Mouse (Mus musculus) CH12.LX (cell line): ENCODE data around the gene Caprin1. TPM values are rescaled to one million over a fixed set of nuclear protein-coding genes. Genes with fewer than 3 reads are reported as not detected.

Experiments used
- DNase-seq: peaks from one replicate; pipeline ENCODE4 v3.0.0-alpha.2; 2013; ENCODE audit errors: extremely low read depth
- H3K27ac ChIP-seq: 2 replicates; pipeline ENCODE4 v1.5.1; 2012; ENCODE audit warnings: low read depth, mild to moderate bottlenecking, control low read depth, moderate library complexity; ENCODE audit not compliant: insufficient read depth
- H3K27me3 ChIP-seq: replicated peaks from 2 replicates; pipeline ENCODE3; 2012; ENCODE audit warnings: inconsistent platforms
- H3K36me3 ChIP-seq, 2 experiments: replicated peaks in 1 of 2; 2 replicates each; pipeline versions ENCODE3 to v1.6.1; 2012; ENCODE audit warnings: inconsistent platforms in 1 of 2, low read length in 1 of 2, mild to moderate bottlenecking in 1 of 2, mixed read lengths in 1 of 2, moderate library complexity in 1 of 2; ENCODE audit not compliant: control insufficient read depth in 1 of 2, insufficient read depth in 1 of 2
- H3K4me1 ChIP-seq, 2 experiments: 2 replicates each; pipeline ENCODE4 v1.6.1; 2012; ENCODE audit warnings: inconsistent platforms in 1 of 2, moderate library complexity in 1 of 2; ENCODE audit not compliant: insufficient read depth in 2 of 2, control insufficient read depth in 1 of 2
- H3K4me2 ChIP-seq: 2 replicates; pipeline ENCODE4 v1.6.1; 2012; ENCODE audit warnings: low read depth, mild to moderate bottlenecking, control low read depth; ENCODE audit not compliant: poor library complexity, insufficient read depth, severe bottlenecking
- H3K4me3 ChIP-seq, 3 experiments: fragments of 150-350 bp in 1 of 3; sonication (generic) in 1 of 3; replicated peaks in 1 of 3; 2 replicates each; pipeline versions ENCODE3 to v1.5.1; 2011 to 2012; ENCODE audit warnings: low read depth in 2 of 3, low read length in 2 of 3, mild to moderate bottlenecking in 2 of 3, moderate library complexity in 2 of 3, control low read depth in 1 of 3, improper control_type of control experiment in 1 of 3, inconsistent platforms in 1 of 3, mixed read lengths in 1 of 3; ENCODE audit not compliant: poor library complexity in 1 of 3
- H3K79me2 ChIP-seq: replicated peaks from 2 replicates; pipeline ENCODE4 v1.6.1; 2012; ENCODE audit warnings: mild to moderate bottlenecking, moderate library complexity; ENCODE audit not compliant: control insufficient read depth, poor library complexity, insufficient read depth, severe bottlenecking; ENCODE audit errors: extremely low read depth
- H3K9ac ChIP-seq: 2 replicates; pipeline ENCODE4 v1.6.1; 2012; ENCODE audit warnings: low read depth, mild to moderate bottlenecking, control low read depth, moderate library complexity; ENCODE audit not compliant: insufficient read depth
- H3K9me3 ChIP-seq: replicated peaks from 2 replicates; pipeline ENCODE3; 2012; ENCODE audit warnings: low read length, inconsistent platforms, mixed read lengths
- BHLHE40 ChIP-seq: IDR thresholded peaks from 2 replicates; pipeline ENCODE4 v1.6.1; 2011; ENCODE audit warnings: mild to moderate bottlenecking, low read depth, low read length, improper control_type of control experiment
- ELF1 ChIP-seq: IDR thresholded peaks from 2 replicates; pipeline ENCODE4 v1.6.1; 2014; ENCODE audit warnings: low read depth, mild to moderate bottlenecking, inconsistent platforms, low read length, improper control_type of control experiment
- EP300 ChIP-seq: IDR thresholded peaks from 2 replicates; pipeline ENCODE4 v1.6.1; 2011; ENCODE audit warnings: low read length, improper control_type of control experiment
- ETS1 ChIP-seq: conservative IDR thresholded peaks from 2 replicates; pipeline ENCODE4 v1.6.1; 2012; ENCODE audit warnings: low read depth, mild to moderate bottlenecking, inconsistent platforms, low read length, improper control_type of control experiment, moderate library complexity
- HCFC1 ChIP-seq: IDR thresholded peaks from 2 replicates; pipeline ENCODE4 v1.6.1; 2012; ENCODE audit warnings: low read depth, mild to moderate bottlenecking, inconsistent platforms, low read length, improper control_type of control experiment
- JUN ChIP-seq: IDR thresholded peaks from 2 replicates; pipeline ENCODE4 v1.6.1; 2011; ENCODE audit warnings: low read depth, mild to moderate bottlenecking, low read length, improper control_type of control experiment, moderate library complexity; ENCODE audit not compliant: insufficient read depth
- JUND ChIP-seq: conservative IDR thresholded peaks from 2 replicates; pipeline ENCODE4 v1.6.1; 2011; ENCODE audit warnings: low read depth, low read length, improper control_type of control experiment
- KAT2A ChIP-seq: IDR thresholded peaks from 2 replicates; pipeline ENCODE4 v1.6.1; 2012; ENCODE audit warnings: low read length, improper control_type of control experiment, inconsistent platforms; ENCODE audit not compliant: insufficient replicate concordance
- MAX ChIP-seq: IDR thresholded peaks from 2 replicates; pipeline ENCODE4 v1.6.1; 2011; ENCODE audit warnings: low read length, improper control_type of control experiment
- NRF1 ChIP-seq: IDR thresholded peaks from 2 replicates; pipeline ENCODE4 v1.6.1; 2014; ENCODE audit warnings: low read depth, mild to moderate bottlenecking, inconsistent platforms, low read length, improper control_type of control experiment, moderate library complexity
- PAX5 ChIP-seq: IDR thresholded peaks from 2 replicates; pipeline ENCODE4 v1.6.1; 2012; ENCODE audit warnings: low read length, inconsistent platforms, mixed read lengths
- POLR2A ChIP-seq: IDR thresholded peaks from 2 replicates; pipeline ENCODE4 v1.6.1; 2011; ENCODE audit warnings: low read depth, mild to moderate bottlenecking, improper control_type of control experiment, low read length
- POLR2AphosphoS2 ChIP-seq: IDR thresholded peaks from 2 replicates; pipeline ENCODE4 v1.6.1; 2011; ENCODE audit warnings: low read depth, low read length, improper control_type of control experiment
- RAD21 ChIP-seq: IDR thresholded peaks from 2 replicates; pipeline ENCODE4 v1.6.1; 2011; ENCODE audit warnings: low read depth, mild to moderate bottlenecking, low read length, improper control_type of control experiment, moderate library complexity
- SMC3 ChIP-seq: IDR thresholded peaks from 2 replicates; pipeline ENCODE4 v1.6.1; 2011; ENCODE audit warnings: low read depth, low read length, improper control_type of control experiment
- TBP ChIP-seq: conservative IDR thresholded peaks from 2 replicates; pipeline ENCODE4 v1.6.1; 2011; ENCODE audit warnings: low read depth, low read length, improper control_type of control experiment
- ZMIZ1 ChIP-seq: IDR thresholded peaks from 2 replicates; pipeline ENCODE4 v1.6.1; 2012; ENCODE audit warnings: low read depth, mild to moderate bottlenecking, inconsistent platforms, low read length, improper control_type of control experiment
- ZNF384 ChIP-seq: IDR thresholded peaks from 2 replicates; pipeline ENCODE4 v1.6.1; 2012; ENCODE audit warnings: low read depth, low read length, improper control_type of control experiment, inconsistent platforms
- dilution Hi-C: fragments of 300-500 bp; cut with MboI; formaldehyde crosslinking; loops from 2 replicates; pipeline ENCODE4 v1.14.3; 2020; ENCODE audit warnings: low sequenced_read_pairs; ENCODE audit not compliant: extremely low pct_unique_long_range_greater_than_20kb, extremely low pct_ligation_motif_present
- in situ Hi-C: fragments of 300-500 bp; cut with MboI; formaldehyde crosslinking; loops from 3 replicates; pipeline ENCODE4 v1.14.3; 2019; ENCODE audit warnings: low sequenced_read_pairs, low pct_ligation_motif_present, low pct_unique_long_range_greater_than_20kb, mixed read lengths
- polyA plus RNA-seq: library from polyadenylated mRNA; unstranded; fragments of >175 nt; gene quantifications from 2 replicates; pipeline ENCODE4 v1.2.1, GENCODE M21; 2012; ENCODE audit warnings: low read depth; ENCODE audit not compliant: insufficient read length
- total RNA-seq, 2 experiments: library from RNA; depleted of rRNA; stranded (reverse); fragments of 300-350 nt in 1 of 2; fragments of >200 nt in 1 of 2; gene quantifications; 2 replicates each; pipeline ENCODE4 v1.2.3; 2012 to 2014

Caprin1 gene
- total and polyA plus RNA-seq, 3 experiments, result 217 to 514 (median 410) TPM

DNA sequence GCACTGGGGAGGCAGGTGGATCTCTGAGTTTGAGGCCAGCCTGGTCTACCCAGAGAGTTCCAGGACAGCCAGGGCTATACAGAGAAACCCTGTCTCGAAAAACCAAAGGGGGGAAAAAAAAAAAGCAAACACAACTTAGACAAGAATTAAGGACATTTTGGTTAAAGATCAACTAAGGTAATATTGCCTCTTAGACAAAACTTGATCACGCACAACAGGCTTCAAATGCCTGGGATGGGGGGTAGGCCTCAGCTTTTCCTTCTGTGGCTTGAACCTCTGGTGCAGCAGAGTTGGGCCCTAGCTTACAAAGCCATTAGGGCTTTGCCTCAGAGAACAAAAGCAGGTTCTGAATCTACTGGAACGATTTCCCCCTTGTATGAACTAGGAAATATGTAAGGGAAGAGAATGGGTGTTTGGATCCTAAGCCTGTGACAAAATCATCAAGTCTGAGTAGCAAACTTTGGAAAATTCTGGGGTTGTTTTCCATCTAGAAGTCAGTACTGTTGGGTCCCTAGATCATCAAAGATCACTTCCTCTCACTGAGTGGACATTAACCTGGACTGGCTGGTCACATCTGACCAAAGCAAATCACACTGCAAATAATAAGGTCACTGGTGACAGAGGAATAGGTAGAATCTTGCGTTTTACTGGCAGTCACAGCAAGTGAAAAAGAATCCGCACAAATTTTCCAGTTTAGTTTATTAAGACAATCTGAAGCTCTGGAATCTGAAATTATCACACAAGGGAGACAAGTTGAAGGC, 6.5 kb upstream of the Caprin1 start:
- Histone ChIP-seq H3K27ac (no peak overlapping the region), H3K36me3 (no peaks in the 10 kb centered on the region), H3K27me3 (no peaks in the 10 kb centered on the region), H3K4me2 (no peak overlapping the region), H3K79me2 (no peaks in the 10 kb centered on the region), H3K4me3 (no peak overlapping the region), H3K9me3 (no peaks in the 10 kb centered on the region), H3K9ac (no peak overlapping the region), H3K4me1 (peaks cover 4 to 20% of the 10 kb centered on the region in 2 experiments; a peak in 3 of 4 replicates)
- in situ Hi-C loops, result no loop called here
- TF ChIP-seq PAX5 (no peak), POLR2AphosphoS2 (no peak), POLR2A (no peak), NRF1 (no peak), JUND (no peak), ELF1 (no peak), EP300 (no peak), JUN (no peak), TBP (no peak), ZMIZ1 (no peak), RAD21 (no peak), BHLHE40 (no peak), ZNF384 (no peak), ETS1 (no peak), HCFC1 (no peak), KAT2A (no peak), MAX (no peak)
- no peak for DNase-seq
- dilution Hi-C loops, result no loop called here

DNA sequence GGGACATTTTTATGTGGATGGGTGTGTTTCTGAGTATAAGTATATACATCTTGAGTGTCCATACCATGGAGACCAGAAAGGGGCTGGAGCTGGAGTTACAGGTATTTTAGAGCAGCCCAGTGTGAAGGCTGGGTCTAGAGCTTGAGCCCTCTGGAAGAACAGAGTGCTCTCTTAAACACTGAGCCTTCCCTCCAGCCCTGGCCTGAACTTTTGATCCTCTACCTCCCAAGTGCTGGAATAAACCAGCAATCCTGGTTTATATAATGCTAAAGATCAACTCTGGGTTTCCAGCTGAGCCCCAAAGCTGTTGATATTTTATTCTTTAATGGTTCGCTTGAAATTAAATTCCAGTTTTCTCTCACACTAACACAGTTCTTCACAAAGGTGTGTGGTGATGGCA, 5.0 kb upstream of the Caprin1 start:
- no peak overlapping the region for H3K4me3 ChIP-seq
- no peaks in the 10 kb centered on the region for H3K9me3 ChIP-seq
- no peaks in the 10 kb centered on the region for H3K27me3 ChIP-seq
- no peak overlapping the region for H3K27ac ChIP-seq
- no peaks in the 10 kb centered on the region for H3K79me2 ChIP-seq
- dilution Hi-C loops, result no loop called here
- no peak overlapping the region for H3K9ac ChIP-seq
- no peak overlapping the region for H3K4me2 ChIP-seq
- no peak for DNase-seq
- TF ChIP-seq ETS1 (no peak), SMC3 (no peak), ZMIZ1 (no peak), POLR2A (no peak)
- H3K36me3 ChIP-seq, result no peaks in the 10 kb centered on the region
- peaks cover 4 to 25% of the 10 kb centered on the region in 2 experiments; a peak in 3 of 4 replicates for H3K4me1 ChIP-seq
- in situ Hi-C loops, result no loop called here
